Mouse (Mus musculus): ENCODE measurements around the gene Grap2. TPM values are rescaled to one million over a fixed set of nuclear protein-coding genes. Genes with fewer than 3 reads are reported as not detected.

Gene Grap2
- total RNA-seq, 2 experiments from 2014 or later, result 0.28 to 0.74 TPM

DNA sequence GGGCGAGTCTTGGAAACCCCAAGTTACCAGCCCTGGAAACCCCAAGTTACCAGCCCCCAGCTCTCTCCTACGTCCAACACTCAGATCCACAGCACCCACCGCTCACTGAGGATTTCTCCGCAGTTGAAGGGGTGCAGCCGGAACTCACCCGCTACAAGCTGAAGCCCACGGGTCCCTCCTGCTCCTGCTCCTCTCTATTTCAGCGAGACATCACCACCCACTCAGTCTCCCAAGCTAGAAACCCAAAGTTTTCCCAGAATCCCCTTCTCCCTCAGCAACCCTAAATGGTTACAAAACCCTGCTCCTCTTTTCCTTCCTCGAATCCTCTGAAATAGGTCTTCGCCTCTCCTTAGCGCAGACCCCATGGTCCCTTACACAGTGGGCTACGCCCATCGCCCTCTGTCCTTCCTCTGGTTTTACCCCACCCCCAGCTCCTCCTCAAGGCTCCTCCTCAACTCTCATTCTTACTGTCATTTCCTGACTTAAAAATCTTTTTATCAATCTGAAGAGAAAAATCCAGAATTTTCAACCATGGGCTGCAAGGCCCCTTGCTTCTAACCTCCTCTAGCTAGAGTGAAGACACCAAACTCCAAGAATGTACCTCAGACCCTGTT is 60.0 kb downstream of the Grap2 start:
- no peak for DNase-seq (ENCODE audit: extremely low spot score in 1 of 2, low spot score in 1 of 2)

GRCm38 (mm10) chr15:80634391-80635193 is 62.2 kb downstream of the Grap2 start:
- no peak for DNase-seq (ENCODE audit: extremely low spot score in 1 of 2, low spot score in 1 of 2)

- DNase-seq (ENCODE audit: extremely low spot score in 1 of 2, low spot score in 1 of 2), result no peak
Measured at GRCm38 (mm10) chr15:80636757-80637372, 64.5 kb downstream of the Grap2 start.

GRCm38 (mm10) chr15:80639071-80639702 is 66.8 kb downstream of the Grap2 start:
- DNase-seq (ENCODE audit: extremely low spot score in 1 of 2, low spot score in 1 of 2), result no peak

GRCm38 (mm10) chr15:80639874-80640273 is 67.5 kb downstream of the Grap2 start:
- DNase-seq (ENCODE audit: extremely low spot score in 1 of 2, low spot score in 1 of 2), result no peak

- DNase-seq (ENCODE audit: extremely low spot score in 1 of 2, low spot score in 1 of 2), result no peak
Measured at GRCm38 (mm10) chr15:80641702-80642435, 69.5 kb downstream of the Grap2 start.

DNA sequence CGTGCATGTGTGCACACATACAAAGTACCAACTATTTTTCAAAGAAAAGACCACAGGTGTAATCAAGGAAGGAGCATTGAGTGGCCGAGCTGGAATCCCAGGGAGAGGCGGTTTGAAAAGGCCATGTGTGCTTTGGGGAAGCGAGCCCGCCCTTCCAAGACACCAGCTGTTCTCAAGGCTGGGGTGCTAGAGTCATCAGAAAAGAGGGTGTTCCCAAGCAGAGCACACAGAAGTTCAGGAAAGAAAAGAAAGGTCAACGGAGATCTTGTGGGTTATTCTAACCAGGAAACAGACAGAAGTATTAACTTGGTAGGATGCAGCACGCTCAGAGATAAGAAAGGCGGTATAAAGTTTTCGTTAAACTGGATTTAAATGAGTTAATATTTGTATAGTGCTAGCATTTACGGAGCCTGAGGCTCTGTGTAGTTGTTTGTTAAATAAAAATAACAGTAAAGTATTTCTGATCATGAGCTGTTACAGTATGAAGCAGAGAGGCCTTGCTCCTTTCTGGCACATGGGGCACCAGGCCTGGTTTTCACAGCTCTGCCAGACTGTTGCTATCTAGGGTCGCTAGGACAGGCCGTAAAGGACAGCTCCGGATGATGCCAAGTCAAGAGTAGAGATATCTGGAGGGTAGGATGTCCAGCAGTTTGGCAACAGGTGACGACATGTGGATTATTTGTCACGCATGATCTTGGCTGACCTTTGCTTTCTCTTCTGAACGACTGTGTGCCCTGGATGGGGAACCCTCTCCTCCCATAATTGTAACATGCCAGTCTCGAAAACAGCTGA is 72.8 kb downstream of the Grap2 start:
- DNase-seq (ENCODE audit: extremely low spot score in 1 of 2, low spot score in 1 of 2), result no peak

DNA sequence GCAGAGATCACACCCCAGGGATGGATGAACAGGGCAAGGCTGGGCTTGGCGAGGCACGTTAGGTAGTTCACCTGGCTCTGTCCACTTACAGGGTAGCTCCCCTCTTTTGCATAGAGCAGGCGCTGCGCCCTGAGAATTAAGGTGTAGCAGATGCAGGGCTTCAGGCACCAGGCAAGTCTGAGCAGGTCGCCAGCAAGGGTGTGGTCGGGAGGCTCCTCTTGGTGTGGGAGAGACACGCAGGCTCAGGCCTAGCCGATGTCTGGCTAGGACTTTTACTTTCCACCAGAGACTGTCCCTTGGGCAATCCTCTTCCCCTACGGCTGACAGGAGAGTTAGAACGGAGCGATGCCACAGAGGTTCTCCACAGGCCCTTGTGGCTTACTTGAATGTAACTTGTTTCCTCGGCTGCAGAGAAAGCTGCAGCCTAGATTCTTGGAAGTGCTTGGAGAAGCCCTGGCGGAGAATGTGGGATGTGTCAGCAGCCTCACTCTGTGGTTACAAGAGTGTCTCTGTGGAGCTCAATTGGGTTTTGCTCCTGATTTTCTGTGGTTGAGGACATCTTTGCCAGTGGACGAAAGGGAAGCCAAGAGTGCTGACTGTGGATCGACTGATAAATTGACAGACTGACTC is 76.7 kb downstream of the Grap2 start:
- DNase-seq (ENCODE audit: extremely low spot score in 1 of 2, low spot score in 1 of 2), result no peak

- no peak for DNase-seq (ENCODE audit: extremely low spot score in 1 of 2, low spot score in 1 of 2)
Measured at GRCm38 (mm10) chr15:80650412-80650811, 78.0 kb downstream of the Grap2 start.

DNA sequence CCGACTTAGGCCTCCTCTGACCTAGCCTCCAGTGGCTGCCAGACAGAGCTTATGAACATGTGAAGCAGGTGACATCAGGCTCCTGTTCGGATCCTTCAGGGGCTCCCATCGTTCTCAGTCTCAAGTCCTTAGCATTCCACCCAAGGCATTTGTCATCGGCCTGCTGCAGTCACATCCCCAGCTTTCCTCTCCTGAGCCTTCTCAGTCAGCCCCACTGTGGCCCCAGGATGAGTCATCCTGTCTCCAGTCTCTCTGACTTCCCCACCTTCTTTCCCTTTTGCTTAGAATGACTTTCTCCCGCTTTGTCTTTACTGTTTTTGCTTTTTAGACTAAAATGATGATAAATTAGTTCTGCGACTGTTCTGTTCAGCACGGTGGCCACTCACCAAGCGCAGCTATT is 81.5 kb downstream of the Grap2 start:
- no peak for DNase-seq (ENCODE audit: extremely low spot score in 1 of 2, low spot score in 1 of 2)

- DNase-seq (ENCODE audit: extremely low spot score in 1 of 2, low spot score in 1 of 2), result no peak
Measured at GRCm38 (mm10) chr15:80658815-80659471, 86.5 kb downstream of the Grap2 start.

GRCm38 (mm10) chr15:80660963-80661362 is 88.6 kb downstream of the Grap2 start:
- DNase-seq (ENCODE audit: extremely low spot score in 1 of 2, low spot score in 1 of 2), result no peak

DNA sequence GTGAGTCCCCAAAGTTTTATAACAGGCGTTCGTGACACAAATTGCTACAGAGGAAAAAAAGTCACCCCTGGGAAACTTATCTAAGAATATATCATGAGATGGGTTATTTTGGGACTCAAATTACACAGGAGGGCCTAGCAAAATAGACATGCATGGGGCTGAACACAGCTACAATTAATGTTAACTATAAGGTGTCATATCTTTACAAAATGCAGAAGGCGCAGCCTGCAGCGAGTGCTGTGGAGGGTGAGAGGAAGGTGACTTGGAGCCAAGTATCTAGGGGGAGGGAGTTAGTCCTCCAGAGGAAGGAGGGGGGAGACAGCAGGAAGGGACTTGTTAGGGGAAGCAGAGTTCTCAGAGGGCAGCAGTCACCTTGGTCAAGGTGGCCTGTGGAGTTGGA is 92.0 kb downstream of the Grap2 start:
- DNase-seq (ENCODE audit: extremely low spot score in 1 of 2, low spot score in 1 of 2), result no peak

DNA sequence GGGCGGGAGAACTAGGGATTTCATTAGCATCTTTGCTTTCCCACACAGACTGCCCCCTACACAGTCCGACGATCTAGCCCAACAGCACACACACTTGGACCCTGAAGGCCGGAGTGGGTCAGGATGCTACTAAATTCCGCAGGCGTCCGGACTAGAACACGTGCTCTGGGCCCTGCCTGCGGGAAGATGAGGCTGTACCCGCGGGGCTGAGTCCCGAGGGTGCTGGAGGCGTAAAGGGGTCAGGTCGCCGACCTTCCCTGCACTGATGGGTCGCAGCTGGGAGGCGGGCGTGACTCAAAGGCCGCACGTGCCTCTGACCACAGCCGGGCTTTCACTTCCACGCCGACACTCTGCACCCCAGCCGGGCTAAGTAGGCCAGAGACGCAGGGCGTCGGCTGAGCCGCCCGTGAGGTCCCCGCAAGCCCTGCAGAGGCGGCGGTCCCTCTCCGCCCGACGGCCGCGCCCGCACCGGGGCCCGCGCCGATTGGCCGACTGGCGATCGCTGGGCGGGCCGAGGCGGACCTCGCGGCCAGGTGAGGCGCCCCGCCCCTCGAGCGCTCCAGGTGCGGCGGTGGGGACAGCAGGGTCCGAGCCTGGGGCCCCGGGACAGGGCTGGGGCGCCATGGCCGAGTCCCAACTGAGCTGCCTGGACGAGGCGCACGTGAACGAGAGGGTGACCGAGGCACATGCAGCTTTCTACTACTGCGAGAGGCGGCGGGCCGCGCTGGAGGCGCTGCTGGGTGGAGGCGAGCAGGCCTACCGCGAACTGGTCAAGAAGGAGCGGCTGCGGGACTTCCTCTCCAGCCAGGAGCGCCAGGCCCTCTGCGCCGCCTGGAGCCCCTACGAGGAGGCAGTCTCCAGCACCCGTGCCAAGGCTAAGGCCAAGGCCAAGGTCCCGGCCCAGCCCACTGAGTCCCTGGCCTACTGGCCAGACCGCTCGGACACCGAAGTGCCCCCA is 99.2 kb downstream of the Grap2 start, which contains the start of gene Fam83f:
Gene Fam83f, plus strand, starts transcription at position 553 of the 958 bp plus-strand sequence.
- no peak for DNase-seq (ENCODE audit: extremely low spot score in 1 of 2, low spot score in 1 of 2)

DNA sequence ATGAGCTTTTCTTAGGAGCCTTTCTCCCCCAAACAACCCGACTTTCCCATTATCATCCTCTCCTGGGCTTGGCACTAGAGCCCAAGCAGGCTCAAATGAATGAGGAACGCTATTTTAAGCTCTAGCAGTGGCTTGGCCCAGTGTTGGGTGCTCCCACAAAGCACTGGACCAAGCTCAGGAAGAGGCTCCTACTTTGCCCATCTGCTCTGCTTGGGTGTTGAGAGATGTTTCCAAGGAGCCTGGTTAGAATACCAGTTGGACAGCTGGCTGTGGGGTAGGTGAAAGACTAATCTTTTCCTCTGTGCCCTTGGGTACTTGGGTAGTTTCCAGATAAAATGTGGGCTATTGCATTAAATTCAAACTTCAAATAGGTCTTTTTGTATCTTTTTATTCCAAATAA is 100.4 kb downstream of the Grap2 start:
- no peak for DNase-seq (ENCODE audit: extremely low spot score in 1 of 2, low spot score in 1 of 2)

GRCm38 (mm10) chr15:80673337-80674095 is 101.1 kb downstream of the Grap2 start:
- DNase-seq (ENCODE audit: extremely low spot score in 1 of 2, low spot score in 1 of 2), result no peak

GRCm38 (mm10) chr15:80674700-80675099 is 102.3 kb downstream of the Grap2 start:
- DNase-seq (ENCODE audit: extremely low spot score in 1 of 2, low spot score in 1 of 2), result no peak

Measured in layer of hippocampus, postnatal 25 days (tissue).